Mouse (Mus musculus) embryonic stem cell, embryonic (primary cell): ENCODE data around the gene Id3.

Experiments used
- CTCF ChIA-PET, 4 experiments: fragments of 300-600 bp in 2 of 4; fragments of 350-600 bp in 2 of 4; sonication (Branson Sonifier 250); formaldehyde crosslinking; loops; one replicate each; lab custom pipeline; 2022; ENCODE audit warnings: inconsistent platforms in 2 of 4; lab: Charles Lee
- POLR2A ChIA-PET, 4 experiments: fragments of 300-600 bp in 2 of 4; fragments of 350-600 bp in 2 of 4; sonication (Branson Sonifier 250); formaldehyde crosslinking; loops; one replicate each; lab custom pipeline; 2022; ENCODE audit warnings: antibody characterized with exemption in 4 of 4, inconsistent platforms in 1 of 4; lab: Charles Lee

Id3 gene

DNA sequence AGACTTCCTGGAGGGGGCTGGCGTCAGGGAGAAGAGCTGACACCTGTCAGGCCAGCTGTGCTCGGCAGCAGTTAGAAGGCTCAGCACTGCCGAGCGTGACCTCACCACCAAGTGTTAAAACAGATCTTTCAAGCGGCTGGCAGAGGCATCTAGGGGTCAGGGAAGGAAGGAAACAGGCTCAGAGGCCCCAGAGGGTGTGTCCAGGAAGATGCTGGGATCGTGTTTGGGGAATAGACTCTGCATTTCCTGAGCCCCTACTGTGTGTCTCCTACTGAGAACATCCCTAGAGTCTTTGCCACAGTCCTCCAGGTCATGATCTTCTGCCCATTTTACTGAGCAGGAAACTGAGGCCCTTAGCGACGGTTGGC lies 33.9 kb downstream of the Id3 start:
- POLR2A ChIA-PET = interaction anchor here (0.6 to 5.6 kb wide), 23 partner anchors 8 to 1223 kb away, joined by 3 to 71 read pairs (median 4); partner anchors contain the start of genes Rpl11 (in 1 of the 4) and Srsf10 (in 1 of the 4)

DNA sequence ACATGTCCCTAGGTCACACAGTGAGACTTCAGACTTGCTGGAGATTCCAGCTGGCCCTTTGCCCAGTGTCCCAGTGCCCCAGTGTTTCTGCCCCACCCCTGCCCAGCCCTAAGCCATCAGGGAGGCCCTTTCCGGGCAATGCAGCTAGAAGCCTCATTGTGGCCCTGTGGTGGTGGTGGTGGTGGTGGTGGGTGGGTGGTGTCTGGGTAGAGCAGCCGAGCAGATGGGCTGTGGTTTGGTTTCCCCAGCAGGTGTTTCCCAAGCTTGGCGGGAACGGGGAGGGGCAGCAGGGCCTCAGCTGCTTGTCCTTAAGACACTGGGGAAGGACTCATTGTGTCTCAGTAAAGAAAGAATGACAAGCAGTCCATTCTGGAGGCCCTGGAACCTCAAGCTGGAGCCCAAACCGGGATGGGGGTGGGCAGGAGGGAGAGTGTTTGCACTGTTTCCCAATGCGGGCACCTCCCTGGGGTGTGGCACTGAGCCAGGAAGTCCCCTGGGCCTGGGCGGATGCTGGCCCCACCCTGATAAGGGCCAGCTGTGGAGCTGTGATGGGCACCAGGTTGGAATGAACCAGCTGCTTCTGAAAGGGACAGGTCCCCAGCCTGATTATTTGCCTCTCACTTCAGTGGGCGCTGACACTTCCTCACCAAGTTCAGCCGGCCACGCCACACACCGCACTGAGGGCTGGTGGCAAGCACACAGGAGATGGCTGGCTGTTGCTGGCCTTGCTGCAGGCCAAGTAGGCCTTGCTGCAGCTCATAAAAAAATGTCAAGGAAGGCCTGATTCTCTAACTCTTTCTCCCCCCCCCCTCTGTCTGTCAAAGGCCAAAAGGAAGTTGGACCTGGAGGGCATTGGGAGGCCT lies 34.5 kb downstream of the Id3 start:
- ChIA-PET POLR2A (interaction anchor here (0.6 to 5.6 kb wide), 42 partner anchors 7 to 1223 kb away, joined by 3 to 71 read pairs (median 4); partner anchors contain the start of genes Rpl11 (in 2 of the 4) and Srsf10 (in 1 of the 4)), CTCF (interaction anchor here (0.6 to 2.6 kb wide), 15 partner anchors 8 to 793 kb away, joined by 3 to 8 read pairs (median 4); partner anchors contain the start of gene Asap3 (in 1 of the 4))

More for the DNA sequence above, 33.9 kb downstream of the Id3 start:
- CTCF ChIA-PET = interaction anchor here (0.7 to 2.6 kb wide), 9 partner anchors 12 to 794 kb away, joined by 3 to 8 read pairs (median 5); no protein-coding TSS in a partner anchor

DNA sequence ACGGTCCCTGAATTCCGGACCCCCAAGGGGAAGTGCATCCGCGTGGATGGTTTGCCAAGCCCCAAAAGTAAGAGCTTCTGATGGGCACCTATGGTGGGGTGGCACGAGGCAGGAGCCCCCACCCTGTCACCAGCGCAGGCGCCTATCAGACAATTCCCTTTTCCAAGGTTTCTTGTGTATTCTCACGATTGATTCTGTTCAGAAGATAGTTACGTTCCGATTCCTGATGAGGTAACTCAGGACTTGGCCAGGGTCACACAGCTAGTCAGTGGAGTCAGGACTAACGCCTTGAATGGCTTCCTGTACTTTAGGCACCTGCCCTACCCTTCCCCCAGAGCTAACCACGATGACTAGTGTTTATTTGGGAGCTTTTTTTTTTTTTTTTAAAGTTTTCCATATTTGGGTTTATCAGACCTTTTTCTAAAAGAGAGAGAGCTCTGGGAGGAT lies 35.2 kb downstream of the Id3 start:
- ChIA-PET CTCF (interaction anchor here (0.6 to 3.4 kb wide), 13 partner anchors 9 to 518 kb away, joined by 3 to 19 read pairs (median 4); partner anchors contain the start of gene Asap3 (in 1 of the 4)), POLR2A (interaction anchor here (0.6 to 5.6 kb wide), 28 partner anchors 8 to 739 kb away, joined by 3 to 71 read pairs (median 4); partner anchors contain the start of gene Rpl11 (in 2 of the 4))

- CTCF ChIA-PET = interaction anchor here in 3 of 4 experiments (0.5 to 3.4 kb wide), 39 partner anchors 8 to 1347 kb away, joined by 3 to 54 read pairs (median 5); partner anchors contain the start of genes Asap3 (in 2 of the 3), E2f2 (in 1 of the 3), Fuca1 (in 1 of the 3) and Lactbl1 (in 1 of the 3)
- POLR2A ChIA-PET = interaction anchor here in 3 of 4 experiments (0.5 to 5.6 kb wide), 34 partner anchors 8 to 585 kb away, joined by 3 to 71 read pairs (median 5); partner anchors contain the start of genes Rpl11 (in 3 of the 3), Asap3 (in 2 of the 3), E2f2 (in 1 of the 3) and Gale (in 1 of the 3)
Measured at GRCm38 (mm10) chr4:136179456-136179855, 36.2 kb downstream of the Id3 start.

DNA sequence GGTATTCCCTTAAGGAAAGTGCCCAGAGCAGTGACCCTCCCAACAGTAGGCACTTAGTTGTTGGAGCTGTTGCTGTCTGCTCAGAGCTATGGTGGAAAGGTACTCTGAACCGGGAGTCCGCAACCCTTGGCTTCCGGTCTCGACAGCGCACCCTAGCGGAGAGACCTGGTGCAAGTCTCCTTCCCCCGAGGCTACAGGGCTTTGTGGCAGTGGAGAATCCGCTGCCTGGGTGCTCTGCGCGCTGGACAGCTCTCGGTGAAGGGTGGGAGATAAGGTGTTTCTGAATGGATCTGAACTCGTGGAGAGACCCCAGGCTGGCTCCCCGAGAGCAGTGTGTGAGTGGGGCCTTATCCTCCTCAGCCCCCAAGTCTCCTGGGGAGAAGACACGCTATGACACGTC lies 36.7 kb downstream of the Id3 start:
- CTCF ChIA-PET = interaction anchor here (0.5 to 3.4 kb wide), 53 partner anchors 7 to 1347 kb away, joined by 3 to 54 read pairs (median 4); partner anchors contain the start of genes Asap3 (in 2 of the 4), E2f2 (in 1 of the 4), Fuca1 (in 1 of the 4) and Lactbl1 (in 1 of the 4)
- POLR2A ChIA-PET = interaction anchor here in 3 of 4 experiments (0.5 to 5.6 kb wide), 42 partner anchors 8 to 584 kb away, joined by 3 to 71 read pairs (median 5); partner anchors contain the start of genes Rpl11 (in 3 of the 3), Asap3 (in 2 of the 3), E2f2 (in 2 of the 3) and Gale (in 1 of the 3)

- CTCF ChIA-PET = interaction anchor here (0.5 to 3.4 kb wide), 65 partner anchors 8 to 743 kb away, joined by 3 to 54 read pairs (median 4); partner anchors contain the start of genes Asap3 (in 2 of the 4), E2f2 (in 1 of the 4), Fuca1 (in 1 of the 4) and Lactbl1 (in 1 of the 4)
- POLR2A ChIA-PET = interaction anchor here (0.6 to 5.6 kb wide), 48 partner anchors 8 to 293 kb away, joined by 3 to 71 read pairs (median 5); partner anchors contain the start of genes E2f2 (in 3 of the 4), Rpl11 (in 3 of the 4), Asap3 (in 2 of the 4) and Gale (in 1 of the 4)
Measured at GRCm38 (mm10) chr4:136180408-136181330, 37.4 kb downstream of the Id3 start.

GRCm38 (mm10) chr4:136181367-136181766 lies 38.1 kb downstream of the Id3 start:
- CTCF ChIA-PET = interaction anchor here in 3 of 4 experiments (0.6 to 3.4 kb wide), 39 partner anchors 8 to 798 kb away, joined by 3 to 54 read pairs (median 5); partner anchors contain the start of genes Asap3 (in 2 of the 3) and E2f2 (in 1 of the 3)
- POLR2A ChIA-PET = interaction anchor here (0.6 to 5.6 kb wide), 31 partner anchors 9 to 1445 kb away, joined by 3 to 71 read pairs (median 7); partner anchors contain the start of genes E2f2 (in 3 of the 4), Asap3 (in 2 of the 4), Rpl11 (in 2 of the 4) and Pithd1 (in 1 of the 4)

DNA sequence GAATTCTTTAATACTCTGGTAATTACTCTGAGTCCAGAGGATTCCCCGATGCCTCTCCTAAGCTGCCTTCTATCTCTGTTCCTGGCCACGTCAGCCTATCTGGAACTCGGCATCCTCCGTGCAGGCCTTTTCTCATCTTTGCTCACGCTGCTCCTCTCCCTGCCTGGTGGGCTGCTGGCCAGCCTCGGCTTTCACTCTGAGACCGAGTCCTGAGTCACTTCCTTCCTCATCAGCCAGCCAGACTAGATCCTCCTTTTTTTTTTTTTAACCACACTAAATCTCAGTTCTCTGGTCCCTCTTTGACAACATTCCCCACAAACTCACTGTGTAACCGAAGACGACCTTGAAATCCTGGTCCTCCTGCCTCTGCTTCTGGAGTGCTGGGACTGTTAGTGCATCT lies 42.1 kb downstream of the Id3 start:
- ChIA-PET CTCF (interaction anchor here in 2 of 4 experiments (0.6 to 1.4 kb wide), 3 partner anchors 9 to 247 kb away, joined by 3 read pairs; no protein-coding TSS in a partner anchor), POLR2A (interaction anchor here (0.5 to 4.7 kb wide), 6 partner anchors 8 to 104 kb away, joined by 3 to 29 read pairs (median 4); partner anchors contain the start of gene E2f2 (in 2 of the 4))

DNA sequence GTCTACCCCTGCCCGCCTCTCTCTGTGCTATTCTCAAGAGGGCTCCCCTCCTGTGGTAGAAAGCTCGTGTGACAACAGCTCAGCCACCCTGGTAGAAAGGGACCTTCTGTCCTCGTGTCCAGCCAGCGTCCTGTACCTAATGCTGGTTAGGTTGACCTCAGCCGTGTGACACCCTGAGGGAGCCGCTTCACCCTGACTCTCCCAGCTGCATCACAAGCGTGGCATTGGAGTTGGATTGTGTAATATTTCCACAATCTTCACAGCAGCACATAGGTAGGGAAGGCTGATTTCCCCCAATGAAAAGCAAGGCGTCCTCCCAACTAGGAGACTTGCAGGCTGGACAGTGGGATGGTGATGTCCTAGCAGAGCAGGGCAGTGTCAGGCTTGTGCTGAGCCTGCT lies 43.0 kb downstream of the Id3 start:
- POLR2A ChIA-PET = interaction anchor here in 2 of 4 experiments (0.6 to 4.7 kb wide), 4 partner anchors 8 to 13 kb away, joined by 3 to 29 read pairs (median 6); partner anchors contain the start of gene E2f2 (in 1 of the 2)
- CTCF ChIA-PET = interaction anchor here in 1 of 4 experiments (1.2 to 1.4 kb wide), 2 partner anchors 8 to 33 kb away, joined by 3 read pairs; no protein-coding TSS in a partner anchor

DNA sequence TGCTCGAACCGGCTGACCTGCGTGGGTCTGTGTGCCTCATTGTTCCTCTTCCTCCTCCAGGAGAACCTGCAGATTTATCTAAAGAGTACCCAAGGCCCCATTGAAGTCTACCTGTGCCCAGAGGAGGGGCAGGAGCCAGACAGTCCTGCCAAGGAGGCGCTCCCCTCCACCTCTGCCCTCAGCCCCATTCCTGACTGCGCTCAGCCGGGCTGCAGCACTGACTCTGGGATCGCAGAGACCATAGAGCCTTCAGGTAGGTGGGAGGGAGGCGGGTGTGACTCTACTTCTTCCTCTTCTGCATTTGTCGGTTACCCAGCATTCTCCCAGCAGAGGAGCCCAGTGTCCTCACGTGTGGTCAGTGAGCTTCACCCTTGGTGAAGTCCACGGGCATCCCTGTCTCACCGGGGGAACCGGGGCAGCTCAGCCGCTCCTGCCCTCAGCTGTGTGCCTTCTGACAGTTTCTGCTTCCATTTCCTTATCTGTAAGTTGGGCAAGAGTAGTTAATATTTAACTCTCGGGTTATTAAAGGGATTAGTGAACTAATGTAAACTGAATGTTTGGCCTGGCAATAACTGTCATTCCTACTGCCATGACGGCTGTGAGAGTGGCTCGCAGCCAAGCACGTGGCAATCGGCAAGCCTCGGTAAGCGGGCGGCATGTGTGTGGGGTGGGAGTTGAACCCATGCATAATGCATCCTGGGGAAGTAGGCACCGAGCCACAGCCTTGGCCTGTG lies 43.6 kb downstream of the Id3 start:
- ChIA-PET CTCF (interaction anchor here in 1 of 4 experiments (1.2 to 1.4 kb wide), 2 partner anchors 8 to 34 kb away, joined by 3 read pairs; no protein-coding TSS in a partner anchor), POLR2A (interaction anchor here in 2 of 4 experiments (0.6 to 4.7 kb wide), 3 partner anchors 9 to 14 kb away, joined by 3 to 29 read pairs (median 3); partner anchors contain the start of gene E2f2 (in 1 of the 2))

DNA sequence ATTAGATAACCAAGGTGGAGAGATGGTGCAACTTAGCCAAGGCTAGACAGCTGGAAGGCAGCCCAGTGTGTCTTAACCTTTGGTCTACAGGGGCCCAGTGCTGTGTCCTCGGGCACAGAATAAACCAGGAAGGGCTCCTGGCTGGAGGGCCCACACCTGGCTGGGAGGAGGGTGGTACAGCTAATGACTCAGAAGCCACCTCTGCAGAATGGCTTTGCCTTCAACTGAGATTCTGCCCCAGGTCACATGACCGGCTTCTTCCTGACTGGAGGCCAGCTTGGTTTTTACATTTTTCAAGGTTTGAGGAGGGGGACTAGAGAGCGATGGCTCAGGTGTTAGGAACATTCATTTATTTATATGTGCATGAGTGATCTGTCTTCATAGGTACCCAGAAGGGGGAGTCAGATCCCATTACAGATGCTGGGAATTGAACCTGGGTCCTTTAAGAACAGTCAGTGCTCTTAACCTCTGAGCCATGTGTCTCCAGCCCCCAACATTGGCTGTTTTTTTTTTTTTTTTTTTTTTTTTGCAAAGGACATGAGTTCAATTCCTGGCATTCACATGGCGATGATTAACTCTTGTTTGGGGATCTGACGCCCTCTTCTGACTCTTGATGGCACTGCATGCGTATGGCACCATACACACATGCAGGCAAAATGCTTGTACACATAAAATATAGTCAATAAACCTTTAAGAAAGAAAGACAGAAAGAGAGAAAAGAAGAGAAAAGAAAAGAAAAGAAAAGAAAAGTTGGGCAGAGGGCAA lies 45.9 kb downstream of the Id3 start:
- ChIA-PET POLR2A (interaction anchor here in 2 of 4 experiments (1.1 to 7.5 kb wide), 10 partner anchors 9 to 226 kb away, joined by 3 to 71 read pairs (median 4); partner anchors contain the start of genes E2f2 (in 2 of the 2), Asap3 (in 1 of the 2) and Rpl11 (in 1 of the 2)), CTCF (interaction anchor here (0.5 to 2.7 kb wide), 13 partner anchors 9 to 463 kb away, joined by 3 to 18 read pairs (median 4); partner anchors contain the start of gene Fuca1 (in 1 of the 4))

- ChIA-PET POLR2A (interaction anchor here in 2 of 4 experiments (1.1 to 7.5 kb wide), 8 partner anchors 10 to 137 kb away, joined by 3 to 71 read pairs (median 6); partner anchors contain the start of genes E2f2 (in 2 of the 2) and Rpl11 (in 1 of the 2)), CTCF (interaction anchor here in 3 of 4 experiments (1.3 to 2.7 kb wide), 6 partner anchors 8 to 12 kb away, joined by 4 to 18 read pairs (median 6); no protein-coding TSS in a partner anchor)
Measured at GRCm38 (mm10) chr4:136189912-136190311, 46.6 kb downstream of the Id3 start.

DNA sequence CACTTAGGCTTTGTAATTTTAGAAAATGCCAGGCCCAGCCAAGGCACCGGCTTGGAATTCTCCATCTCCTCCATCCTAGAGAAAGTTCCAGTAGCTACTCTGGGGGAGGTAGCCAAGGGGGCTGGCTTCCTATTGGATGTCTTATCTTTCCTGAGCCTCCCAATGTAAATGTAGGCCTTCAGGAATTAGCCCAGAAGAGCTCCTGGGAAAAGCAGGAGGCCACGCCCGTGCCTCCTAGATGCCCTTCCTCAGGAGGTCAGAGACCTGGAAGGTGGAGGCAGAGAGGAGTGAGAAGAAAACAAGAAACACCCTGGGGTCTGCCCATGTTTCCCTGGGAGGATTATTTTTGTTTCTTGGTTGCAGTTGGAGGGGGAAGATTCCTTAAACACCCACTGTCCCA lies 50.3 kb downstream of the Id3 start:
- ChIA-PET POLR2A (interaction anchor here (0.5 to 7.5 kb wide), 43 partner anchors 8 to 441 kb away, joined by 3 to 71 read pairs (median 4); partner anchors contain the start of genes Asap3 (in 3 of the 4), E2f2 (in 2 of the 4), Rpl11 (in 2 of the 4) and 6030445D17Rik (in 1 of the 4)), CTCF (interaction anchor here in 3 of 4 experiments (0.6 to 5.5 kb wide), 23 partner anchors 9 to 456 kb away, joined by 3 to 54 read pairs (median 5); partner anchors contain the start of genes E2f2 (in 1 of the 3) and Fuca1 (in 1 of the 3))

- ChIA-PET CTCF (interaction anchor here (0.6 to 5.5 kb wide), 8 partner anchors 9 to 188 kb away, joined by 3 to 54 read pairs (median 4); no protein-coding TSS in a partner anchor), POLR2A (interaction anchor here in 3 of 4 experiments (0.8 to 7.5 kb wide), 13 partner anchors 10 to 163 kb away, joined by 3 to 71 read pairs (median 5); partner anchors contain the start of genes Asap3 (in 1 of the 3), E2f2 (in 1 of the 3) and Rpl11 (in 1 of the 3))
Measured at GRCm38 (mm10) chr4:136195029-136195428, 51.7 kb downstream of the Id3 start.
